Mouse (Mus musculus): ENCODE data around the gene Nthl1.

Nthl1 gene

GRCm38 (mm10) chr17:24632167-24632812 is at the start of gene Nthl1, which contains the start of gene Tsc2:
Nthl1 (plus strand) TSS chr17:24632680.
Tsc2 (minus strand) TSS chr17:24632630.
- peak; percentile 90 for DNase-seq (ENCODE audit: low read depth)

GRCm38 (mm10) chr17:24583599-24584460 is 48.6 kb upstream of the Nthl1 start:
- peak; percentile 19 for DNase-seq (ENCODE audit: low read depth)

DNA sequence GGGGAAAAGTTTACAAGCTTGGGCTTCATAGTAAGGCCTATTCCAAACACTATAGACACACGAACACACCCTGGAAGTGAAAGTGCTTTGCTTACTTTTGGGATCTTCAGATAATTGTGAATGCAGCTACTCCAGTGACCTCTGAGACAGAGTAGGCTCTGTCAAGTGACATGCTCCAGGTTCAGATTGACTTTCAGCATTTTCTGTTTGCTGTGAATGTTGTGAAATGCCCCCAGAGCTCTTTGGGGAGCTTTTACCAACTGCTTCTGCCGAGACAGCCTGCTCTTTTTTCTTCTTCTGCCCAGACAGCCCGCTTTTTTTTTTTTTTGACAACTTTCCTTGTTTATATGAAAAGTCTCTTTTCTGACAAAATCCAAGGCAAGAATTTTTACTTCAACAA is 48.0 kb upstream of the Nthl1 start:
- no peak for DNase-seq (ENCODE audit: low read depth)

GRCm38 (mm10) chr17:24586532-24586931 is 45.9 kb upstream of the Nthl1 start:
- DNase-seq (ENCODE audit: low read depth) = no peak

DNA sequence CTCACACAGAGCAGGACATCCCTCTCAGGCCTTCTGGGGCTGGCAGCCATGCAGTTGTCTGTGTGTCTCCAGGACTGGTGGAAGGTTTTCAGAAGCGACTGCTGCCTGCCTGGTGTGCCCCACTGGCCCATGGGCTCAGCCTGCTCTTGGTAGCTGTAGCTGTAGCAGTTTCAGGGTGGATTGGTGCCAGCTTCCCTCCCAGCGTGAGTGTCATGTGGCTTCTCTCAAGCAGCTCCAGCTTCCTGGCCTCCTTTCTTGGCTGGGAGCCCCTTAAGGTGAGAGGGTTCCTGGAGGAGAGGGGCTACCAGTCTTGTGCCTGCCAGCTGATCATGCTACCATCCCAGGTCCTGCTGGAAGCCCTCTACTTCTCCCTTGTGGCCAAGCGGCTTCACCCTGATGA is 41.5 kb upstream of the Nthl1 start:
- no peak for DNase-seq (ENCODE audit: low read depth)

DNA sequence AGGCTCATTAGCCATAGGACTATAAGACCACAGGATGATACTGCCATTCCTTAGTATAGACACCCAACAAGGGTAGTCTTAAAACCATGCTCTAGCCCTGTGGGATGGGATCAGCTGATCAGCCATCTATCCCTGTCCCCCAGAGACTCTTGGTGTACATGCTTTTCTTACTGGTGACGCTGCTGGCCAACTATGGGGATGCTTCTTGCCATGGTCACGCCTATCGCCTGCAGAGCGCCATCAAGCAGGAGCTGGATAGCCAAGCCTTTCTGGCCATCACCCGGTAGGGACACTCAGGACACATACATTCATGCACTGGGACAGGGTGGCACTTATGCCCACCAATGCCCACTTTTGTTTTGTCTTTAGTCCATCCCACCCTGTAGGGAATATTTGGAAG is 40.8 kb upstream of the Nthl1 start:
- DNase-seq (ENCODE audit: low read depth) = no peak

DNA sequence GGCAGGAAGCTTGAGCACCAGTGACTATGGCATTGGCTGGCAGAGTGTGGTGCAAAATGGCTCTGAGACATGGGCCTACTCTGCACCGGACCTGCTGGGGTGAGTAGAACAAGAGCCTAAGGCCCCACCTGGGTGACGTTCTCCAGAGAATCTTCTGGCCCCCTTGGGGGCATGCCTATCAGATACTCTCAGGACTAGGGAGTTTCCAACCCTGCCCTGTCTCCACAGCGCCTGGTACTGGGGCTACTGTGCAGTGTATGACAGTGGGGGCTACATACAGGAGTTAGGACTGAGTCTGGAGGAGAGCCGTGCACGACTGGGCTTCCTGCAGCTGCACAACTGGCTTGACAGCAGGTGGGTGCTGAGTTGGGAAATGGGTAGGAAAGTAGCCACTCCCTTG is 39.2 kb upstream of the Nthl1 start:
- DNase-seq (ENCODE audit: low read depth) = no peak

DNA sequence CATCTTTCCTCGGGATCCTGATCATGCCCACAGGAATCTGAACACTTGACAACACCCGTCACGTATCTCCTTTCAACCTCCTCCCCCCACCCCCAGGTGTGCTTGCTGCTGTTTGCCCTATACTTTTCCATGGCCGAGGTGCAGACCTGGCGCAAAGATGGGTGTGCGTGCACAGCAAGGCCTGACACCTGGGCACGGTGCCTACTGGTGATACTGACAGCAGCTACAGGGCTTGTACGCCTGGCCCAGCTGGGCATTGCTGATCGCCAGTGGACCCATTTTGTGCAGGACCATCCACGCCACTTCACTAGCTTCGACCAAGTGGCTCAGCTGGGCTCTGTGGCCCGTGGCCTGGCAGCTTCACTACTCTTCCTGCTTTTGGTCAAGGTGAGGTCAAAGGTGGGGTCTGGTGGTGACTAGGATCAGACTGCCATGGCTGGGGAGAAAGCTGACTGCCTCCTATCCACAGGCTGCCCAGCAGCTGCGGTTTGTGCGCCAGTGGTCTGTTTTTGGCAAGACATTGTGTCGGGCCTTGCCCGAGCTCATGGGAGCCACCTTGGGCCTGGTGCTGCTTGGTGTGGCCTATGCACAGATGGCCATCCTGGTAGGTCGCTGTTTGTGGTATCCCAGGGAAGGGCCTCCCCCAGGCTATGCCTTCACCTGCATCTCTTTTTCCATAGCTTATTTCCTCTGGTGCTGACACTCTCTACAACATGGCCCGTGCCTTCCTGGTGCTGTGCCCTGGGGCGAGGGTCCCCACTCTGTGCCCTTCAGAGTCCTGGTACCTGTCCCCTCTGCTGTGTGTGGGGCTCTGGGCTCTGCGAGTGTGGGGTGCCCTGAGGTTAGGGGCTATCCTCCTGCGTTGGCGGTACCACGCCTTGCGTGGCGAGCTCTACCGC is 38.2 kb upstream of the Nthl1 start:
- no peak for DNase-seq (ENCODE audit: low read depth)

DNA sequence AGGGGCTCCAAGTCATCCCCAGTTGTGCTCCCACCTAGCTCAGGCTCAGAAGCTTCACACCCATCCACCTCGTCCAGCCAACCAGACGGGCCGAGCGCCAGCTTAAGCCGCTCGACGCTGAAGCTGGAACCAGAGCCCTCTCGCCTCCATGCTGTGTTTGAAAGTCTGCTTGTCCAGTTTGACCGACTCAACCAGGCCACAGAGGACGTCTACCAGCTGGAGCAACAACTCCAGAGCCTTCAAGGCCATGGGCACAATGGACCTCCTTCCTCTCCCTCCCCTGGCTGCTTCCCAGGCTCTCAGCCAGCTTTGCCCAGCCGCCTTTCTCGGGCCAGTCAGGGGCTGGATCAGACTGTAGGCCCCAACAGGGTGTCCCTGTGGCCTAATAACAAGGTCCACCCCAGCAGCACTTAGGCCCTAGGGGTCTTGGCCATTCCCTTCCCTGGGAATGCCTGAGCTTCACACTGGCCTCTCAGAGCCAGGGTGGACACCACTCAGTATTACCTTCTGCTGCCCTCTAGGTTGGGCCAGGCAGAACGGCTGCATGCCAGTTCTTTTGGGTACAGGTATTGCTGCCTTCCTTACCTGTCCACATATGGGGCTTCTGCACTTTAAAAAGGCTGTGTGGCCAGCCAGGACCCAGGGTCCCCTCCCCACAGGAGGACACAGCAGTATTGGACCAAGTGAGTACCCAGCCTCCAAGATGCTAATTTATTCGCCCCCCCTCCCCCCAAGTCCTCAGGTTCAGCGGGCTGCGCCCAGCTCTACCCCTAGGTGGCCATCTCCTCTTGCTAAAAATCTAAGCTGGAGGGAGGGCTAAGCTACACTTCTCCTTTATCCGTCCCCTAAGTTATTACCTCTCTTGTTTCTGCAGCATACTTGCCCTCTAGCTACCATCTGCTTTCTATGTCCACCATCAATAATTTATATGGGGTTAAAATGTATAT is 37.1 kb upstream of the Nthl1 start:
- peak; percentile 49 for DNase-seq (ENCODE audit: low read depth)

DNA sequence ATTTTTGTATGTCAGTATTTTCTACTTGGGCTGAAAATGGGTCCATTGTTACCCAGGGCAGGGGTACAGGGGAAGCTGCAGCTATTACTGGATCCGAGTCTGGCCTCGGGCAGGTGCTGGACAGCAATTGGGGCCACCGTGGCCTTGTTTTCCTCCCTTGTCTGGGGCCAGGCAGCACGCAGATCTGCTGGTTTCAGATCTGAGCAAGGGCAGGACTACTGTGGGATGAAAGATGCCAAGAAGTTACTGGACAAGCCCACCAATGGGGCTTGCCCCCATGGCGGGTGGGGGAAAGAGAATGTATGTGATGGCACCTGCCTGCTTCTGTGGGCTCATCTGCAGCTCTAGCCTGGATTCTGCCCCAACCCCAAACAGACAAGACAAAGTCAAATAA is 36.4 kb upstream of the Nthl1 start:
- no peak for DNase-seq (ENCODE audit: low read depth)

DNA sequence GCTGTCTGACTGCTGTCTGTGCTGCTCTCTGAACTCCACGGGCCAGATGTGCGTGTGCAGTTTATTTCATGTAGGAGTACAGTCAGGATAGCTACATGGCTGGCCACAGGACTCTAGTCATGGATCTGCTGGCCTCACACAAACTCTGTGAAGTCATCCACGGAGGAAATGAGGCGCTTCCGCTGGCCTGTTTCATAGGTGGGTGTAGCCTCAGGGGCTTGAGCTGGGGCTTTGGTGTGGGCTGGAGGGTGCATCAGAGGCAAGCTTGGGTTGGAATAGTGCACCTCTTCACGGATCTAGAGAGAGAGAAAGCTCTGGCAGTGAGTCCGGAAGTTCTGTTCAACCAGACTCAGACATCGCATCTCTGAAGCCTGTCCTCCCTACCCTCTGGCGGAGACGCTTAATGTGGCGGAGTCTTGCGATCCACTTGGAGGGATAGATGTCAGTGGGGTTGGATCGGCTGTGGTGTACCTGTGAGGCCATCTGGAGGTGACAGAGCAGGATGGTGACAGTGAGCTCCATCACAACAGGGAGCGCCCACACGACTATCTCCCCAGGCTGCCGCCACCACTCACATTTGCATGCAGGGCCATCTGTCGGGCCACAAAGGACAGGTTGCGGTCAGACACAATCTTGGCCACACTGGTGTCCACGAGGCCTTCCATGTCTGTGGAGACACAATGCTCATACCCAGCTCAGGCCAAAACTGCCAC is 35.9 kb upstream of the Nthl1 start:
- DNase-seq (ENCODE audit: low read depth) = no peak

DNA sequence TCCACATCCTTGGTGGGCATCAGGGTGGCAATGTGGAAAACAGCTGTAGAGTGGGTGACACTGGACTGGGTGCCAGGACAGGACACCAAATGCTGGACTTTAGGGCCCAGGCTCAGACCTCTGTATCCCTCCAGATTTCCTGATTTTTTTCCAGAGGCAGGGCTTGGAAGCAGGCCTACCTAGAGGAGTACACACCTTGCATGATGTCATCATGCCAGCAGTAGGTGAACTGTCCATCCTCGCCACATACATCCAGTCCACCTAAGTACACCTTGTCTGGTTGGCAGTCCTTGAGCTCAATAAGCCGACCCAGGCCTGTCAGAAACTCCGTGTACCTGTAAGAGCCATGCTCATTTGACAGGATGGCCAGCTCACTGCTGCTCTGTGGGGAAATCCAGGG is 34.5 kb upstream of the Nthl1 start:
- no peak for DNase-seq (ENCODE audit: low read depth)

GRCm38 (mm10) chr17:24600502-24600901 is 32.0 kb upstream of the Nthl1 start:
- no peak for DNase-seq (ENCODE audit: low read depth)

DNA sequence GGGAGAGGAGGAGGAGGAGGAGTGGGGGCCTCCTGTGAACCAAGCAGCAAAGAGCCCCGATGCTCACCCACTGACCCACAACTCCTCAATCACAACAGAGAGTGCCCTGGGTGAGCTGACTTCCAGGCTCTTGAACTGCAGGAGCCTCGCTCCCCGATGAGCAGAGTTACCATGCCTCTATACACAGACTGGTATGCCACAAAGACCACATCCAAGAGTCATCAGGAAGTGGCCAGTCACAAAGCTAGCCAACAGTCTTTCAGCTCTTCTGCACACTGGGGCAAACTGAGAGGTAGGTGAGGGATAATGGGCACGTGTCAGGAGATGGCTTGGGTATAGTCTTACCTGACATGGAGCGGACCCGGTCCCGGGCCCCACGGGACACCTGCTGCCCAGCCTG is 28.5 kb upstream of the Nthl1 start:
- peak; percentile 91 for DNase-seq (ENCODE audit: low read depth)

- peak; percentile 54 for DNase-seq (ENCODE audit: low read depth)
Observed at GRCm38 (mm10) chr17:24604557-24604956, 27.9 kb upstream of the Nthl1 start.

DNA sequence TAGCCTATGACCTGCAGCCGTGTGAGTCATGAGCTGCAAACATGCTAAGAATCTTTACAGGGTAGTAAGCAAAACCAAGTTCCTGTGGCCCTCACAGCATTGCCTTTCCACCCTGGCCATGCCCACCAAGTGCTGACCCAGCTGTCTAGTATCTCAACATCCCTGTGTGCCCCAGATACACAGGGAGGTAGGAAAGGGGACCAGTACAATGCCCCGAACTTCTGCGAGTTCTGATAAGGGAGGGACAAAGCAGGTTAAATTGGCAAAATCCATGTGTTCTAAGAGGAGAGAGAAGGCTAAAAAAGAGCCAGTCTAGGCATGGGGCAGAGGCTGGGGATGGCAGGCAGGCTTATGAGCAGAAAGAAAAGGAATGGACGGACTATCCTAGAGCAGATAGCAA is 24.1 kb upstream of the Nthl1 start:
- no peak for DNase-seq (ENCODE audit: low read depth)

DNA sequence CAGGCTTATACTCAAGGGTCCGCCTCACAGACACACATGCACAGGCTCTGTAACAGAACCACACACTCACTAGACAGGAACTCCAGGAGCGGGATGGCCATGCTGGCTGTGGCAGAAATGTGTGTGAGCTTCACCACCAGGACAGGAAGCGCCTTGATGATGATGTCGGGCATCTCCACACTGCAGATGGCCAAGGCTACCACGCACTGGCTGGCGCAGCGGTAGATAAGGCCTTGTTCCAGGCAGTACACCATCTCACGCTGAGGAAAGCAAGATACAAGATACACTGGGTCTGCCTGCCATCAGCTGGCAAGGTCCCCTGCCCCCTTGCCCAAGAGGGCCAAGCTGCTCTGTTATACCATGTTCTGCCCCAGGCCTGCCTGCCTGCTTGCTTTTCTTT is 23.6 kb upstream of the Nthl1 start:
- DNase-seq (ENCODE audit: low read depth) = peak; percentile 86

DNA sequence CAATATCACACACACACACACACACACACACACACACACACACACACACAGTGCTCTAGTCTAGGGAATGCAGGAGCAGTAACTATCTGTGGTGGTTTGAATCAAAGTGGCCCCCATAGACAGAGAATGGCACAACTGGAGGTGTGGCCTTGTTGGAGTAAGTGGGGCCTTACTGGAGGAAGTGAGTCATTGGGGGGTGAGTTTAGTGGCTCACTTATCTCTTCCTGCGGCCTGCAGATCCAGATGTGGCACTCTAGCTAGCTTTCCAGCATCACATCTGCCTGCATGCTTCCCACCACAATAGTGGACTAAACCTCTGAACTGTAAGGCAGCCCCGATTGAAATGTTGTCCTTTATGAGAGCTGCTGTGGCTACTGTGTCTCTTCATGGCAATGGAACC is 21.8 kb upstream of the Nthl1 start:
- DNase-seq (ENCODE audit: low read depth) = peak; percentile 96

GRCm38 (mm10) chr17:24617561-24618194 is 14.8 kb upstream of the Nthl1 start:
- DNase-seq (ENCODE audit: low read depth) = peak; percentile 91

GRCm38 (mm10) chr17:24625472-24625871 is 7.0 kb upstream of the Nthl1 start:
- no peak for DNase-seq (ENCODE audit: low read depth)

Measured in 416B (cell line).